Mouse (Mus musculus) MEL-GATA-1-ER (cell line): ENCODE data around the gene Srp72.

Experiments used
- DNase-seq: peaks from one replicate; pipeline ENCODE4 v3.0.0-alpha.2; 2012; ENCODE audit warnings: low read depth; ENCODE audit errors: extremely low read depth

The Srp72 gene

DNA sequence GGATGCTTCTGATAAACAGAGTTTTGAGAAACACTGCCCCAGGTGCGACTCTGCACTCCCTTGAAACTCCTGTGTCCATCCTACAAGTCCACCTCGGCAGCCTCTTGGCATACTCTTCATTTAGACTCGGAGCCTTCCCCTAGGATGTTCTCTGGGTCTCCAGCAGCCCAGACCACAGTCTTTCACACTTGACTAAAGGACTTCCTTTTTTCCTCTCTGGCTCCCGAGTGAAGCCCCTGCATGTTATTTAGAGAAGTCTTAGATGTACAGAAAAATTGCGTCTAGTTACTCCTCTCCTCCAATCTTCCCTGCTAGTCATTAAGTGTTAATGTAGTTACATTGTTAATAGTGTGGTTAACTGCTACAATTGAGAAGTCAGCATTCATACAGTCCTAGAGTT is 69.9 kb downstream of the Srp72 start:
- peak; percentile 29 for DNase-seq
